9 mouse cellular contexts compared by ENCODE assay signal in genomic region chr17:84037580-84038304, GRCm38 (mm10).
DNase-seq lines count a peak whose midpoint lies in the region; ATAC-seq and TF ChIP-seq lines count a peak whose summit lies in the region.
"Had no signal": no experiment of that assay in that cellular context is flagged by ENCODE, and none has a peak within 500 bp of the region (broad histone marks: within the 10 kb centered on the region; RNA-seq: fewer than 3 reads in every experiment).

No protein-coding gene starts in this region.

- peak overlapping the region; percentile 25; the same call in 1 of the 2 replicates for H3K27ac ChIP-seq in layer of hippocampus, adult 2 months
- peak overlapping the region; percentile 13; the same call in 1 of the 2 replicates for H3K27ac ChIP-seq in heart, embryonic 10.5 days
- peak overlapping the region; percentile 55 for H3K27ac ChIP-seq in kidney, postnatal 0 days
- H3K27ac ChIP-seq: neural tube, embryonic 13.5 days had no signal

- WGBS in heart, embryonic 10.5 days, result 58% methylated on average over 11 of the region's 11 CpGs
- 41% methylated on average over 11 of the region's 11 CpGs for WGBS in kidney, postnatal 0 days

- no peak overlapping the region for H3K4me3 ChIP-seq in layer of hippocampus, adult 2 months
- H3K4me3 ChIP-seq in heart, embryonic 10.5 days, result no peak overlapping the region
- H3K4me3 ChIP-seq in kidney, postnatal 0 days (replicated peaks; ENCODE audit: low read depth, low read length), result no peak overlapping the region
- H3K4me3 ChIP-seq: neural tube, embryonic 13.5 days had no signal

- intact Hi-C loops in left cerebral cortex, postnatal 36 days (cut with DNase I), result no loop called here
- intact Hi-C loops in left cerebral cortex, postnatal 25 days (cut with DNase I), result no loop called here

- H3K9me3 ChIP-seq in heart, embryonic 10.5 days, result 0 out of 2 replicates have a peak, but pooled peaks cover 4% of the 10 kb centered on the region
- 0 out of 2 replicates have a peak, but pooled peaks cover 5% of the 10 kb centered on the region for H3K9me3 ChIP-seq in kidney, postnatal 0 days (replicated peaks; ENCODE audit: low read length)

- H3K4me2 ChIP-seq in kidney, postnatal 0 days (ENCODE audit: low read length), result no peak overlapping the region
- H3K4me2 ChIP-seq: neural tube, embryonic 13.5 days had no signal

- 0 out of 2 replicates have a peak, but pooled peaks have one; percentile 27 for ATAC-seq in kidney, postnatal 0 days (replicated peaks; ENCODE audit: low FRiP score, low read depth)
- no peak for ATAC-seq in frontal cortex, adult (ENCODE audit: low TSS enrichment)

- H3K36me3 ChIP-seq in heart, embryonic 10.5 days, result no peaks in the 10 kb centered on the region
- no peaks in the 10 kb centered on the region for H3K36me3 ChIP-seq in kidney, postnatal 0 days (ENCODE audit: insufficient read depth, low read length)
- H3K36me3 ChIP-seq: neural tube, embryonic 13.5 days had no signal

- H3K4me1 ChIP-seq in heart, embryonic 10.5 days, result peaks cover 38% of the 10 kb centered on the region
- H3K4me1 ChIP-seq in kidney, postnatal 0 days (replicated peaks; ENCODE audit: insufficient read depth, low read length), result peaks cover 19% of the 10 kb centered on the region
- H3K4me1 ChIP-seq: neural tube, embryonic 13.5 days had no signal

- DNase-seq in layer of hippocampus, adult 2 months (ENCODE audit: low spot score in 2 of 2), result no peak
- no peak for DNase-seq in layer of hippocampus, postnatal 10 days (ENCODE audit: low spot score in 2 of 2)
- DNase-seq in heart, embryonic 10.5 days (ENCODE audit: low spot score), result no peak
- DNase-seq in kidney, postnatal 0 days (ENCODE audit: low spot score), result peak; percentile 78
- peak; percentile 57 to 75 for DNase-seq in lung, postnatal 4 days
- no peak for DNase-seq in left cerebral cortex, postnatal 36 days (ENCODE audit: low spot score in 2 of 2)
- DNase-seq in left cerebral cortex, postnatal 25 days (ENCODE audit: low spot score in 2 of 2), result no peak

- TF ChIP-seq CTCF in layer of hippocampus, adult 2 months (conservative IDR thresholded peaks at IDR 0.05), result no peak
- TF ChIP-seq CTCF in kidney, postnatal 0 days (IDR thresholded peaks at IDR 0.05; ENCODE audit: low read depth), result no peak

- H3K9ac ChIP-seq in kidney, postnatal 0 days (ENCODE audit: low read depth, low read length), result no peak overlapping the region
- H3K9ac ChIP-seq: neural tube, embryonic 13.5 days had no signal

- peaks cover 8% of the 10 kb centered on the region for H3K27me3 ChIP-seq in heart, embryonic 10.5 days (ENCODE audit: insufficient read depth, poor library complexity, severe bottlenecking)
- no peaks in the 10 kb centered on the region for H3K27me3 ChIP-seq in kidney, postnatal 0 days (ENCODE audit: insufficient read depth, low read length)
- H3K27me3 ChIP-seq: neural tube, embryonic 13.5 days had no signal

Comparison
In these comparisons a context has a peak if more than half of its experiments do, and no peak if none do; other contexts are left out.
1. DNase-seq: peak in kidney, postnatal 0 days (single experiment) and lung, postnatal 4 days (2 of 2); none in layer of hippocampus, adult 2 months (0 of 2), layer of hippocampus, postnatal 10 days (0 of 2), heart, embryonic 10.5 days (single experiment), left cerebral cortex, postnatal 36 days (0 of 2) and left cerebral cortex, postnatal 25 days (0 of 2).
2. Peak in every context shown above with its lines, with median percentiles within 50 percentile points of each other: H3K27ac ChIP-seq.